Mouse (Mus musculus) spleen, adult 2 months (tissue): ENCODE measurements around the gene Gm20388. TPM values are rescaled to one million over a fixed set of nuclear protein-coding genes. Genes with fewer than 3 reads are reported as not detected.

Source experiments
- DNase-seq, 2 experiments: peaks; one replicate each; pipeline versions ENCODE4 v3.0.0 to v3.0.0-alpha.2; 2012 to 2021; ENCODE audit warnings: low spot score in 2 of 2, low read depth in 1 of 2
- H3K27ac ChIP-seq: fragments of 200-500 bp; 2 replicates; pipeline ENCODE4 v1.5.1; 2012; ENCODE audit warnings: low read length, inconsistent platforms; ENCODE audit not compliant: insufficient read depth
- H3K27me3 ChIP-seq: fragments of 200-500 bp; 2 replicates; pipeline ENCODE4 v1.6.1; 2012; ENCODE audit warnings: mild to moderate bottlenecking, moderate library complexity, low read length, inconsistent platforms; ENCODE audit not compliant: control insufficient read depth, insufficient read depth
- H3K36me3 ChIP-seq: fragments of 200-500 bp; 2 replicates; pipeline ENCODE4 v1.6.1; 2012; ENCODE audit warnings: mild to moderate bottlenecking, low read length, inconsistent platforms; ENCODE audit not compliant: control insufficient read depth, insufficient read depth
- H3K4me1 ChIP-seq: fragments of 200-500 bp; 2 replicates; pipeline ENCODE4 v1.6.1; 2011; ENCODE audit warnings: inconsistent platforms; ENCODE audit not compliant: control insufficient read depth, insufficient read depth, insufficient read length
- H3K4me3 ChIP-seq: fragments of 200-500 bp; 2 replicates; pipeline ENCODE4 v1.5.1; 2011; ENCODE audit warnings: mild to moderate bottlenecking, inconsistent platforms; ENCODE audit not compliant: insufficient read depth, insufficient read length; ENCODE audit errors: extremely low read depth
- CTCF ChIP-seq: fragments of 200-500 bp; IDR thresholded peaks from 2 replicates; pipeline ENCODE4 v1.5.1; 2011; ENCODE audit warnings: mild to moderate bottlenecking, inconsistent platforms; ENCODE audit not compliant: insufficient read depth, insufficient read length, insufficient replicate concordance; ENCODE audit errors: extremely low read depth
- POLR2A ChIP-seq: fragments of 200-500 bp; IDR thresholded peaks from 2 replicates; pipeline ENCODE4 v1.6.1; 2011; ENCODE audit warnings: low read depth, low read length, inconsistent platforms
- WGBS: fragments of 180-500 bp; shearing (Covaris S2); methylation state at CpG from one replicate; pipeline ENCODE4 v1.1.7; 2018; 5-methylcytosine and 5-hydroxymethylcytosine counted together
- polyA plus RNA-seq: library from polyadenylated mRNA; depleted of rRNA; stranded (reverse); fragments of >200 nt; gene quantifications from 2 replicates; pipeline ENCODE4 v1.2.3, GENCODE M21; 2012

Gene Gm20388
- polyA plus RNA-seq, 1 experiment: 26.1 TPM

DNA sequence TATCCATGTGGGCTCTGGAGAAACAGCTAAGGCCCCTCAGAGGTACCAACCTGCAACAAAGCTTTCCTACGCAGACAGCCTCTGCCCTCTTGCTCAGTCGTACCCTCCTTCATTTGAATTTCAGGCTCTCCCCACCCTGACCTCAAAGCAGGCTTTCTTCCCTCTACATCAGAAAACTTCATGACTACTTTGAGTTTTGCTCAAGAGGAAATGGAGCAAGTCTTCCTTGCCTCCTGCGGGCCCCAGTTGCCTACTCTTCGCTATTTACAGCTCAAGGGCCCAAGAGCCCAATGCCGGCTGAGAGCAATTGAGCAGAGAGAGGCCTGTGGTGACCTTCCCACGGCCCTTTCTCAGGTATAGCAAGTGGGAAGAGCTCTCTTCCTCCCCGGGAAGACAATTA, 4451.9 kb downstream of the Gm20388 start:
- no peaks in the 10 kb centered on the region for H3K36me3 ChIP-seq
- DNase-seq: no peak
- no peak overlapping the region for H3K27ac ChIP-seq
- H3K4me3 ChIP-seq: no peak overlapping the region
- no peaks in the 10 kb centered on the region for H3K4me1 ChIP-seq
- no peaks in the 10 kb centered on the region for H3K27me3 ChIP-seq
- TF ChIP-seq POLR2A (no peak), CTCF (no peak)
- 77% methylated on average over 7 of the region's 7 CpGs for WGBS

GRCm38 (mm10) chr8:124363337-124363736, 4452.7 kb downstream of the Gm20388 start:
- Histone ChIP-seq H3K27me3 (no peaks in the 10 kb centered on the region), H3K4me3 (no peak overlapping the region), H3K4me1 (no peaks in the 10 kb centered on the region), H3K27ac (no peak overlapping the region), H3K36me3 (no peaks in the 10 kb centered on the region)
- WGBS: 89% methylated on average over 15 of the region's 15 CpGs
- TF ChIP-seq CTCF (no peak), POLR2A (no peak)
- no peak for DNase-seq

GRCm38 (mm10) chr8:124368213-124368612, 4457.6 kb downstream of the Gm20388 start:
- Histone ChIP-seq H3K27me3 (no peaks in the 10 kb centered on the region), H3K4me3 (no peak overlapping the region), H3K36me3 (no peaks in the 10 kb centered on the region), H3K4me1 (no peaks in the 10 kb centered on the region), H3K27ac (no peak overlapping the region)
- no peak for TF ChIP-seq POLR2A
- TF ChIP-seq CTCF: peak; percentile 81; the same call in 1 of the 2 replicates
- WGBS: 16% methylated on average over 8 of the region's 8 CpGs
- peak; percentile 12 to 59 for DNase-seq

DNA sequence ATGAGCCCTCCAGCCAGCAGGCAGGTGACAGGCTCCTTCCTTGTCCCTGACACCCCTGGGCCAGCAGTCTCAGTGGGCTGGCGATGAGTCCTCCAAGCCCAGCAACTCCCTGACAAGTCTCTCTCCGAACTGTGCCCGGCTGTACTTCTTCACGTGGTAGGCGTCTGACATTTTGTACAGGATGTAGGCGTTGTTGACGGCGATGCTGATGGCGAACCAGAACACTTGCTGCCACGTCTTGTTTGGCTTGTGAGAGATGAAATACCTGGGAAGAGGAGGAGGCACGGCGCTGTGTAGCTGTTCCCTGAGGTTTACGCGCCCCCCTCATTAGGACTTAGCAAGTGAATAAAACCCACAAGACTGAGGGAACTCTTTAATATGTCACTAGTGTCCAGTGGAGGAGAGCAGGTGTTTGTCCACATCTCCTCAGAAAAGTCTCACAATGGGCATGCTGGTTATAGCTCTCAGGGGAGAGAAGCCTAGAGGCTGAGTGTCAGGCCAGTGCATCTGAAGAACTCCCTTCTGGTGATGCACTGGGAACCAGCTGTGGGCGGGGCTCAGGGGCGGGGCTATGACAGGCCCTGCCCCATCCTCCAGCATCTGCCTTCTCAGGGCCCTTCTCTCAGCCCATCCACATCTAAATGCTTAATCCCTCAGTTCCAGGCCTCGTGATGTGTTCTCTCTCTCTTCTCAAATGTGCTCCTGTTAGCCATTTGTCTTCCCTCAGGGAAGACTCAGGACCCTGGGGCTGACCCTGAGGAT, 4460.0 kb downstream of the Gm20388 start:
- Histone ChIP-seq H3K4me3 (no peak overlapping the region), H3K27me3 (no peaks in the 10 kb centered on the region), H3K36me3 (no peaks in the 10 kb centered on the region), H3K27ac (no peak overlapping the region), H3K4me1 (no peaks in the 10 kb centered on the region)
- 81% methylated on average over 17 of the region's 17 CpGs for WGBS
- DNase-seq: no peak
- TF ChIP-seq POLR2A (no peak), CTCF (no peak)

DNA sequence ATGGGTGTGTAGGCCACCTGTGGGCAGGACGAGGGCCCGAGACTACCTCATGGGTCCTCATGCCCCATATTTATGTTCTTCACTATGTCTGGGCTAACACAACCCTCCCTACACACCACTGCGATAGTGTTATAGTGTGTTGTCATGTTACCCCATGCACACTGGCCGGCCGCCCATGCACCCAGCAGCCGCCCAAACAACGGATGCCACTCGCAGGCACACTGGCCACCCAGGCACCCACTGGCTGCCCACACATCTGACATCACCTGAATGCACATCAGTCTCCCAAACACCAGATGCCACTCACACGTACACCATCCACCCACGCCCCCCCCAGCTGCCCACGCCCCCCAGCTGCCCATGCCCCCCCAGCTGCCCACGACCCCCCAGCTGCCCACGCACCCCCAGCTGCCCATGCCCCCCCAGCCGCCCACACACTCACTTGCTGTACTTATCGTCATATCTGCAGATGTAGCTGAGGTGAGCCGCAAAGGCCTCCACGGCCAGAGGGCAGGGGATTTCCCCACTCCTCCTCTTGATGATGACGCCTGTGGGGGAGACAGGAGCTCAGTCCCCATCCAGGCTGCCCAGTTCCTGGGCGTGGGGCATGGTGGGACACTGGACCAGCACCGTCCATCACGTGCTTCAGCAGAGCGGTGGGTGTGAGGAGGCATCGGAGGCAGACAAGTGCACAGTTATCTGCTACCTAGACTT, 4460.9 kb downstream of the Gm20388 start:
- DNase-seq: no peak
- no peak overlapping the region for H3K4me3 ChIP-seq
- 74% methylated on average over 23 of the region's 23 CpGs for WGBS

DNA sequence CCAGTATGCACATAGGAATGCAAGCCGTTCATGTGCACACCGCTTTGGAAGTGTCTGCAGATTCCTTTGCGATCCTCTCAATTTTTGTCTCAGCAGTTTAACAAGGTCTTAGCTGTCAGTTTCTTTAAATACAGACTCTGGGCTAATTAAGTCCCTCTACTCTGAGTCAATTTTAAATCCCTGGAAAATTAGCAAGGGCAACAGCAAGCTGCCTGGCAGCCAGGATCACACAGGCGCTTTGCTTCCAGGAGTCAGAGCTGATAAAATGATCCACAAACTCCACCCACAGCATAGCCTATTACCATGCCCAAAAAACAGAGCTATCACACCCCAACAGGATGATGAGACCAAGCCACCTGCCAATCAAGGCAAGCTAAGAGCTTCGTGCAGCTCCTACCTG, 4463.1 kb downstream of the Gm20388 start:
- DNase-seq: no peak
- no peak overlapping the region for H3K4me3 ChIP-seq
- no peak for TF ChIP-seq POLR2A
- TF ChIP-seq CTCF: no peak
- no peak overlapping the region for H3K27ac ChIP-seq
- H3K27me3 ChIP-seq: no peaks in the 10 kb centered on the region
- H3K36me3 ChIP-seq: no peaks in the 10 kb centered on the region
- H3K4me1 ChIP-seq: no peaks in the 10 kb centered on the region
- WGBS: 90% methylated on average over 5 of the region's 5 CpGs

More for the DNA sequence above, 4460.9 kb downstream of the Gm20388 start:
- H3K36me3 ChIP-seq: no peaks in the 10 kb centered on the region
- H3K27ac ChIP-seq: no peak overlapping the region
- no peaks in the 10 kb centered on the region for H3K4me1 ChIP-seq
- no peaks in the 10 kb centered on the region for H3K27me3 ChIP-seq
- TF ChIP-seq CTCF: no peak
- no peak for TF ChIP-seq POLR2A

DNA sequence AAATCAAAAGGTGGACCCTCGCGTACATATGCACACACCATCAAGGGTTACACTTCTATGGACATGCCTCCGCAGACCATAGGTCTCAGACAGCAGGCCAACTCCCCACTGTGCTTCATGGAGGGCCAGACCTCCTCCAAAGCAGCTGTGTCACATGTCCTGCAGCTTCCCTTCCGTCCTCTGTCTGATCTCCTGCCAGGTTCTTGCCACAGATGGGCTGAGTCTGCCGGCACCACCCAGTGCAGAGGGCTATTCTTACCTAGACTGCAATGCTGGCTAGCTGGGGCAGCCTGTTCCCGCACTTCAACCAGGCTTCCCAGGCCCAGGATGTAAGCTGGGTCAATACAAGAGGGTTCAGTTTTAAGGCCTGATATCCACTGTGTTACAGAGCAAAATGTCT, 4464.5 kb downstream of the Gm20388 start:
- TF ChIP-seq POLR2A (no peak), CTCF (no peak)
- no peak overlapping the region for H3K4me3 ChIP-seq
- 53% methylated on average over 6 of the region's 6 CpGs for WGBS

More for the DNA sequence above, 4464.5 kb downstream of the Gm20388 start:
- H3K4me1 ChIP-seq: no peaks in the 10 kb centered on the region
- H3K27me3 ChIP-seq: no peaks in the 10 kb centered on the region
- H3K27ac ChIP-seq: no peak overlapping the region
- DNase-seq: no peak
- no peaks in the 10 kb centered on the region for H3K36me3 ChIP-seq
